Mouse (Mus musculus) R1 (cell line): Measurements from ENCODE around the gene Ggnbp2.
"Not testable (repeated sequence)": the region's sequence is repeated elsewhere in the genome, so short reads cannot be mapped to it uniquely, and the experiment has no call there.

Source experiments
- DNase-seq: peaks from one replicate; pipeline ENCODE4 v3.0.0-alpha.2; 2018; ENCODE audit warnings: low read depth, low spot score

Gene Ggnbp2

GRCm38 (mm10) chr11:84879772-84880464, 9.3 kb upstream of the Ggnbp2 start, which contains the start of the genes Myo19 and Pigw:
Myo19 (plus strand) TSS chr11:84880148.
Pigw (minus strand) TSS chr11:84880285.
- peak; percentile 83 for DNase-seq

- peak; percentile 22 for DNase-seq
These were observed 8.6 kb upstream of the Ggnbp2 start for GRCm38 (mm10) chr11:84879007-84879771.

- not testable (repeated sequence) for DNase-seq
These were observed 5.4 kb upstream of the Ggnbp2 start for GRCm38 (mm10) chr11:84876020-84876419.

- DNase-seq = peak; percentile 18
These were observed 2.6 kb upstream of the Ggnbp2 start for GRCm38 (mm10) chr11:84873042-84873833.

- DNase-seq = no peak
These were observed 992 bp upstream of the Ggnbp2 start for GRCm38 (mm10) chr11:84871548-84872069.

GRCm38 (mm10) chr11:84871046-84871445, 429 bp upstream of the Ggnbp2 start:
- peak; percentile 67 for DNase-seq

GRCm38 (mm10) chr11:84869537-84870232, 932 bp downstream of the Ggnbp2 start:
- peak; percentile 96 for DNase-seq

- DNase-seq = no peak
These were observed 1.8 kb downstream of the Ggnbp2 start for GRCm38 (mm10) chr11:84868786-84869259.

GRCm38 (mm10) chr11:84867586-84867985, 3.0 kb downstream of the Ggnbp2 start:
- DNase-seq = no peak

- DNase-seq = no peak
These were observed 5.3 kb downstream of the Ggnbp2 start for GRCm38 (mm10) chr11:84865268-84865667.

- DNase-seq = no peak
These were observed 15.3 kb downstream of the Ggnbp2 start for GRCm38 (mm10) chr11:84855285-84855684.

GRCm38 (mm10) chr11:84847475-84848090, 23.0 kb downstream of the Ggnbp2 start:
- peak; percentile 89 for DNase-seq

- DNase-seq = peak; percentile 94
These were observed 23.7 kb downstream of the Ggnbp2 start for GRCm38 (mm10) chr11:84846741-84847474.

GRCm38 (mm10) chr11:84839330-84839729, 31.3 kb downstream of the Ggnbp2 start:
- DNase-seq = no peak

GRCm38 (mm10) chr11:84829495-84829894, 41.1 kb downstream of the Ggnbp2 start:
- not testable (repeated sequence) for DNase-seq

GRCm38 (mm10) chr11:84828516-84829399, 41.9 kb downstream of the Ggnbp2 start, which contains the start of gene Dhrs11:
Dhrs11 (minus strand) TSS chr11:84828994.
- DNase-seq = peak; percentile 89

GRCm38 (mm10) chr11:84827901-84828503, 42.6 kb downstream of the Ggnbp2 start:
- no peak for DNase-seq

- DNase-seq = no peak
These were observed 43.1 kb downstream of the Ggnbp2 start for GRCm38 (mm10) chr11:84827492-84827891.
